Mouse (Mus musculus) midbrain, embryonic 11.5 days (tissue): ENCODE measurements around the gene Arg1. TPM values are rescaled to one million over a fixed set of nuclear protein-coding genes. Genes with fewer than 3 reads are reported as not detected.
A peak's percentile ranks its signal among the peaks of the same experiment; 100 is the strongest.

ENCODE experiments used
- ATAC-seq: fragments of 200-750 bp; cut with Nextera tagmentation; 2 replicates; pipeline ENCODE4 v1.8.0; 2017; ENCODE audit warnings: moderate TSS enrichment, moderate library complexity; ENCODE audit not compliant: low FRiP score
- DNase-seq: peaks from one replicate; pipeline ENCODE4 v3.0.0; 2015; ENCODE audit warnings: low spot score; ENCODE audit errors: missing footprints
- H3K27ac ChIP-seq: fragments of 300-500 bp; sonication (generic); 2 replicates; pipeline ENCODE4 v1.5.1; 2014; ENCODE audit warnings: low read depth, low read length
- H3K27me3 ChIP-seq: fragments of 300-500 bp; sonication (generic); 2 replicates; pipeline ENCODE4 v1.6.1; 2014; ENCODE audit warnings: mild to moderate bottlenecking, low read length, moderate library complexity, mixed read lengths; ENCODE audit not compliant: control insufficient read depth, insufficient read depth
- H3K36me3 ChIP-seq: fragments of 300-500 bp; sonication (generic); 2 replicates; pipeline ENCODE4 v1.6.1; 2014; ENCODE audit warnings: mild to moderate bottlenecking, low read length, moderate library complexity, mixed read lengths; ENCODE audit not compliant: control insufficient read depth, insufficient read depth
- H3K4me1 ChIP-seq: fragments of 300-500 bp; sonication (generic); 2 replicates; pipeline ENCODE4 v1.6.1; 2014; ENCODE audit warnings: low read length; ENCODE audit not compliant: control insufficient read depth, insufficient read depth
- H3K4me2 ChIP-seq: fragments of 300-500 bp; sonication (generic); 2 replicates; pipeline ENCODE4 v1.6.1; 2014; ENCODE audit warnings: mild to moderate bottlenecking, moderate library complexity
- H3K4me3 ChIP-seq: fragments of 300-500 bp; sonication (generic); 2 replicates; pipeline ENCODE4 v1.5.1; 2014; ENCODE audit warnings: low read depth, low read length
- H3K9ac ChIP-seq: fragments of 300-500 bp; sonication (generic); 2 replicates; pipeline ENCODE4 v1.6.1; 2014; ENCODE audit warnings: low read length
- H3K9me3 ChIP-seq: fragments of 300-500 bp; sonication (generic); 2 replicates; pipeline ENCODE4 v1.6.1; 2016; ENCODE audit warnings: low read length; ENCODE audit not compliant: control insufficient read depth
- WGBS: fragments of 180-500 bp; shearing (Covaris S2); extraction: QIAGEN DNeasy Blood & Tissue Kit; methylation state at CpG from one replicate; pipeline ENCODE4 v1.1.7; 2014; 5-methylcytosine and 5-hydroxymethylcytosine counted together
- polyA plus RNA-seq: library from polyadenylated mRNA; unstranded; fragments of >200 nt; fragmentation: Nextera tagmentation; extraction: Ambion mirVana; gene quantifications from 2 replicates; pipeline ENCODE4 v1.2.1, GENCODE M21; 2014

Gene Arg1
- polyA plus RNA-seq, 1 experiment from 2014 or later = 1.9 TPM

- DNase-seq = peak; percentile 74
- Histone ChIP-seq H3K4me1 (no peaks in the 10 kb centered on the region), H3K36me3 (no peaks in the 10 kb centered on the region), H3K4me2 (no peak overlapping the region), H3K27ac (no peak overlapping the region), H3K27me3 (no peaks in the 10 kb centered on the region), H3K9ac (no peak overlapping the region), H3K9me3 (no peaks in the 10 kb centered on the region), H3K4me3 (no peak overlapping the region)
- WGBS = 70% methylated on average over 10 of the region's 10 CpGs
- peak; percentile 46; the same call in 1 of the 2 replicates for ATAC-seq
These were observed 904 bp downstream of the Arg1 start for GRCm38 (mm10) chr10:24926380-24926779.

GRCm38 (mm10) chr10:24924296-24924695 lies 3.0 kb downstream of the Arg1 start:
- 70% methylated on average over 3 of the region's 3 CpGs for WGBS
- H3K4me2 ChIP-seq = no peak overlapping the region
- ATAC-seq = no peak
- no peak for DNase-seq
- no peak overlapping the region for H3K4me3 ChIP-seq
- no peaks in the 10 kb centered on the region for H3K4me1 ChIP-seq
- H3K36me3 ChIP-seq = no peaks in the 10 kb centered on the region
- H3K27ac ChIP-seq = no peak overlapping the region
- no peaks in the 10 kb centered on the region for H3K27me3 ChIP-seq
- H3K9me3 ChIP-seq = no peaks in the 10 kb centered on the region
- H3K9ac ChIP-seq = no peak overlapping the region

- WGBS = 85% methylated on average over 4 of the region's 4 CpGs
These were observed 4.3 kb downstream of the Arg1 start for GRCm38 (mm10) chr10:24922977-24923376.

GRCm38 (mm10) chr10:24915486-24915885 lies 11.8 kb downstream of the Arg1 start:
- no peak for ATAC-seq
- whole genome bisulfite sequencing = 92% methylated on average over 6 of the region's 6 CpGs
- Histone ChIP-seq H3K27me3 (no peaks in the 10 kb centered on the region), H3K4me1 (no peaks in the 10 kb centered on the region), H3K4me2 (no peak overlapping the region), H3K9me3 (no peaks in the 10 kb centered on the region), H3K27ac (no peak overlapping the region), H3K4me3 (no peak overlapping the region), H3K36me3 (peaks cover 12% of the 10 kb centered on the region), H3K9ac (no peak overlapping the region)
- DNase-seq = peak; percentile 75

More at GRCm38 (mm10) chr10:24922977-24923376, 4.3 kb downstream of the Arg1 start:
- H3K27me3 ChIP-seq = no peaks in the 10 kb centered on the region
- no peak overlapping the region for H3K4me2 ChIP-seq
- no peak overlapping the region for H3K4me3 ChIP-seq
- no peak overlapping the region for H3K27ac ChIP-seq
- no peak overlapping the region for H3K9ac ChIP-seq
- DNase-seq = no peak
- no peak for ATAC-seq
- no peaks in the 10 kb centered on the region for H3K4me1 ChIP-seq
- H3K9me3 ChIP-seq = no peaks in the 10 kb centered on the region
- H3K36me3 ChIP-seq = no peaks in the 10 kb centered on the region

GRCm38 (mm10) chr10:24912576-24912975 lies 14.7 kb downstream of the Arg1 start:
- WGBS = 97% methylated on average over 14 of the region's 14 CpGs

GRCm38 (mm10) chr10:24911199-24911598 lies 16.1 kb downstream of the Arg1 start:
- WGBS = 91% methylated on average over 8 of the region's 8 CpGs
- DNase-seq (peak; percentile 68), ATAC-seq (no peak)
- H3K27ac ChIP-seq = no peak overlapping the region
- H3K9me3 ChIP-seq = no peaks in the 10 kb centered on the region
- H3K4me3 ChIP-seq = no peak overlapping the region
- H3K36me3 ChIP-seq = peaks cover 38% of the 10 kb centered on the region
- H3K4me1 ChIP-seq = no peaks in the 10 kb centered on the region
- H3K9ac ChIP-seq = no peak overlapping the region
- no peak overlapping the region for H3K4me2 ChIP-seq
- H3K27me3 ChIP-seq = no peaks in the 10 kb centered on the region

More at GRCm38 (mm10) chr10:24912576-24912975, 14.7 kb downstream of the Arg1 start:
- no peaks in the 10 kb centered on the region for H3K27me3 ChIP-seq
- DNase-seq (peak; percentile 79), ATAC-seq (no peak)
- H3K36me3 ChIP-seq = peaks cover 36% of the 10 kb centered on the region
- no peaks in the 10 kb centered on the region for H3K9me3 ChIP-seq
- no peaks in the 10 kb centered on the region for H3K4me1 ChIP-seq
- no peak overlapping the region for H3K4me3 ChIP-seq
- no peak overlapping the region for H3K4me2 ChIP-seq
- H3K27ac ChIP-seq = no peak overlapping the region
- H3K9ac ChIP-seq = no peak overlapping the region

- Histone ChIP-seq H3K9me3 (no peaks in the 10 kb centered on the region), H3K4me3 (no peak overlapping the region), H3K27ac (no peak overlapping the region), H3K36me3 (peaks cover 52% of the 10 kb centered on the region), H3K9ac (no peak overlapping the region), H3K4me1 (no peaks in the 10 kb centered on the region), H3K4me2 (no peak overlapping the region), H3K27me3 (no peaks in the 10 kb centered on the region)
- ATAC-seq (no peak), DNase-seq (no peak)
- whole genome bisulfite sequencing = 97% methylated on average over 10 of the region's 10 CpGs
These were observed 21.7 kb downstream of the Arg1 start for GRCm38 (mm10) chr10:24905627-24906026.

GRCm38 (mm10) chr10:24895927-24896326 lies 31.4 kb downstream of the Arg1 start:
- Histone ChIP-seq H3K36me3 (peaks cover 28% of the 10 kb centered on the region), H3K9ac (no peak overlapping the region), H3K4me3 (no peak overlapping the region), H3K27me3 (no peaks in the 10 kb centered on the region), H3K27ac (no peak overlapping the region), H3K4me1 (no peaks in the 10 kb centered on the region), H3K9me3 (no peaks in the 10 kb centered on the region), H3K4me2 (no peak overlapping the region)
- ATAC-seq (no peak), DNase-seq (no peak)
- WGBS = 89% methylated on average over 8 of the region's 8 CpGs

GRCm38 (mm10) chr10:24888343-24888742 lies 38.9 kb downstream of the Arg1 start:
- no peak overlapping the region for H3K4me3 ChIP-seq
- no peaks in the 10 kb centered on the region for H3K9me3 ChIP-seq
- DNase-seq = no peak
- H3K27me3 ChIP-seq = no peaks in the 10 kb centered on the region
- peaks cover 8% of the 10 kb centered on the region; the same call in 1 of the 2 replicates for H3K36me3 ChIP-seq
- no peak for ATAC-seq
- no peak overlapping the region for H3K9ac ChIP-seq
- H3K4me2 ChIP-seq = no peak overlapping the region
- H3K4me1 ChIP-seq = no peaks in the 10 kb centered on the region
- 95% methylated on average over 7 of the region's 7 CpGs for WGBS
- H3K27ac ChIP-seq = no peak overlapping the region; the same call in 1 of the 2 replicates
